Mouse (Mus musculus) kidney, adult 2 months (tissue): Measurements from ENCODE around the gene Habp4. TPM values are rescaled to one million over a fixed set of nuclear protein-coding genes. Genes with fewer than 3 reads are reported as not detected.

Source experiments
- DNase-seq: peaks from one replicate; pipeline ENCODE4 v3.0.0; 2021
- H3K27ac ChIP-seq: fragments of 200-500 bp; 2 replicates; pipeline ENCODE4 v1.5.1; 2012; ENCODE audit warnings: low read depth, low read length, control low read depth, inconsistent platforms; ENCODE audit not compliant: insufficient read depth
- H3K27me3 ChIP-seq: fragments of 200-500 bp; replicated peaks from 2 replicates; pipeline ENCODE4 v1.6.1; 2012; ENCODE audit warnings: mild to moderate bottlenecking, moderate library complexity, low read length, inconsistent platforms; ENCODE audit not compliant: control insufficient read depth, insufficient read depth
- H3K36me3 ChIP-seq: fragments of 200-500 bp; 2 replicates; pipeline ENCODE4 v1.6.1; 2012; ENCODE audit warnings: mild to moderate bottlenecking, moderate library complexity, low read length, inconsistent platforms; ENCODE audit not compliant: control insufficient read depth, insufficient read depth
- H3K4me1 ChIP-seq: fragments of 200-500 bp; 2 replicates; pipeline ENCODE4 v1.6.1; 2011; ENCODE audit warnings: low read length; ENCODE audit not compliant: control insufficient read depth, insufficient read depth
- H3K4me3 ChIP-seq: fragments of 200-500 bp; 2 replicates; pipeline ENCODE4 v1.5.1; 2011; ENCODE audit warnings: mild to moderate bottlenecking, low read depth, low read length, control low read depth; ENCODE audit not compliant: insufficient read depth
- CTCF ChIP-seq: fragments of 200-500 bp; conservative IDR thresholded peaks from 2 replicates; pipeline ENCODE4 v1.5.1; 2011; ENCODE audit warnings: low read depth, mild to moderate bottlenecking, control low read depth, low read length, moderate library complexity, mixed read lengths; ENCODE audit not compliant: insufficient read depth, insufficient read length
- POLR2A ChIP-seq: fragments of 200-500 bp; IDR thresholded peaks from one replicate; pipeline ENCODE4 v1.6.1; 2011; ENCODE audit warnings: low read depth, low read length, control low read depth
- WGBS: fragments of 180-500 bp; shearing (Covaris S2); methylation state at CpG from one replicate; pipeline ENCODE4 v1.1.7; 2018; 5-methylcytosine and 5-hydroxymethylcytosine counted together
- polyA plus RNA-seq: library from polyadenylated mRNA; depleted of rRNA; stranded (reverse); fragments of >200 nt; gene quantifications from 2 replicates; pipeline ENCODE4 v1.2.3, GENCODE M21; 2012; rRNA removed

Habp4 gene
- polyA plus RNA-seq, 1 experiment: 37.6 TPM

DNA sequence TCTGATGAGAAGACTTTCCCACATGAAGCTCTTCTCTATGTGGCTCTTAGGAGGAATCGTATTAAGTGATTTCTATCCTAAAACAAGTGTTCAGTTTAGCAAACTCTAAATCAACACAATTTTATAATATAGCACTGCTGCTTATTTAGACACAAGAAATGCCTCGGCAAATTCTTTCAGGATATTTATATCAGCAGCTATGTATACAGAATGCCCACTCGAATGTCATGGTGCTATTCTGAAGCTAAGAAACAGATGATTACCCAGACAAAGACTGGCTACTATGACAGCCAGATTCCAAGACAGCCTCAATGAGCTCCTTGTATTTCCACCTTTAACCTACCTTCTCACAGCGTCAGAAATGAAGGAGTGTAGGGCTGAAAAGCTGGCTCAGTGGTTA, 71.5 kb downstream of the Habp4 start:
- 91% methylated on average over 4 of the region's 4 CpGs for WGBS
- DNase-seq: no peak
- peaks cover 12% of the 10 kb centered on the region for H3K4me1 ChIP-seq
- no peak overlapping the region for H3K4me3 ChIP-seq
- H3K36me3 ChIP-seq: no peaks in the 10 kb centered on the region
- no peak for TF ChIP-seq POLR2A
- TF ChIP-seq CTCF: no peak
- H3K27me3 ChIP-seq: no peaks in the 10 kb centered on the region
- no peak overlapping the region for H3K27ac ChIP-seq

DNA sequence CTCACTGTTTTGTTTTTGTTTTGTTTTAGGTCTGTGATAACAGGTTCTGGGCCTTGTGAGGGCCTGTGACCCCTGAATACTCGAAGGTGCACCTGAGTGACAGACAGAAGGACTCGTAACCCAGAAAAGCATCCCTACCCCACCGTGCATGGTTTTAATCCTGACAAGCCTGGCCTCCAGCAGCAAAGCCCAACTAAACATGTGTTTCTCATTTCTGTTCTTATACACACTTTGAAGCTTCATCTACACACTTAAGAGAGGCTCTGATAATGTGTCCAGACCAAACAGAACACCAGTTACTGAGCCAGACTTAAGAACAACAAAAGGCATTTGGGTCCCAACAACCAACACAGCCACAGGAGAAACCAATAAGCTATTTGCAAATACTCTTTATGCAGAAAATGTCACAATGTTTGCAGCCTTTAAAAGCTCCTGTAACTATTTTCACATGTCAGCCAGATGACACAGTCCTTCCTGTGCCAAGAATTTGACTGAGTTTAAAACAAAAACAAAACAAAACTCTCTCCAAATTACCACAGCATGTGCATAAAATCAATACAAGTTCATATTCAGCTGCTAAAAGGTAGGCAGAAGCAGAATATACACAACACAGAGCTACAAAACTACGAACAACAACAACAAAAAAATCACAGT, 73.6 kb downstream of the Habp4 start:
- Histone ChIP-seq H3K27ac (no peak overlapping the region), H3K36me3 (no peaks in the 10 kb centered on the region), H3K4me1 (peaks cover 15% of the 10 kb centered on the region), H3K27me3 (no peaks in the 10 kb centered on the region), H3K4me3 (no peak overlapping the region)
- 80% methylated on average over 4 of the region's 4 CpGs for WGBS
- no peak for DNase-seq
- no peak for TF ChIP-seq POLR2A
- no peak for TF ChIP-seq CTCF

DNA sequence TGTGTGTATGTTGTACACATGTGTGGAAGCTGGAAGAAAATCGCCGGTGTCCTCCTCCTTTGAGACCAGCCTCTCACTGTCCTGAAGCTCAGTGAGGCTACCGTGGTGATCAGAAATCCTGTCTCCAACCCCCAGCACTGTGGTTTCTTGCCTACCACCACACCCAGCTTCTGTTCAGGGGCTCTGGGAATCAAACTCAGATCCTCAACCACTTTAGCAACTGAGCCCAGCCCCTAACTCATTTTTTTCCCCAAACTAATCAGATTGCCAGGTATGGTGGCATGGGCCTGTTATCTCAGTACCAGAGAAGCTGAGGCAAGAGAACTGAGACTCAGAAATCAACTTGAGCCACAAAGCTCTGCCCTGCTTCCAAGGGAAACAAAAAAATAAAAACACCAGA, 74.2 kb downstream of the Habp4 start:
- H3K27ac ChIP-seq: no peak overlapping the region
- TF ChIP-seq CTCF (no peak), POLR2A (no peak)
- DNase-seq: no peak

More for the DNA sequence above, 74.2 kb downstream of the Habp4 start:
- WGBS: 81% methylated on average over 3 of the region's 3 CpGs
- H3K36me3 ChIP-seq: no peaks in the 10 kb centered on the region
- H3K4me3 ChIP-seq: no peak overlapping the region
- H3K4me1 ChIP-seq: peaks cover 15% of the 10 kb centered on the region
- H3K27me3 ChIP-seq: no peaks in the 10 kb centered on the region

Other genes starting within 250 kb of the Habp4 start
- gene Hsd17b3, start 72.6 kb upstream of the Habp4 start, polyA plus RNA-seq: not detected in 2 replicates
- gene Slc35d2, start 32.5 kb upstream of the Habp4 start, polyA plus RNA-seq: 10.9 and 13.8 TPM in 2 replicates
- gene Zfp367, start 8.6 kb upstream of the Habp4 start, polyA plus RNA-seq: 12.2 and 15.5 TPM in 2 replicates
- gene Cdc14b, start 113.5 kb downstream of the Habp4 start, polyA plus RNA-seq: 7.5 and 7.7 TPM in 2 replicates
- gene Aaed1, start 150.9 kb downstream of the Habp4 start, polyA plus RNA-seq: 22.6 and 25.5 TPM in 2 replicates
- 344 and 370 TPM in 2 replicates for gene Ctsl, start 209.1 kb downstream of the Habp4 start, polyA plus RNA-seq